16 mouse cellular contexts compared by ENCODE assay signal in genomic region chr11:98001351-98001824, GRCm38 (mm10). TPM values are rescaled to one million over a fixed set of nuclear protein-coding genes. Genes with fewer than 3 reads are reported as not detected.
DNase-seq lines count a peak whose midpoint lies in the region; ATAC-seq lines count a peak whose summit lies in the region.
"Had no signal": no experiment of that assay in that cellular context is flagged by ENCODE, and none has a peak within 500 bp of the region (broad histone marks: within the 10 kb centered on the region; RNA-seq: fewer than 3 reads in every experiment).

No protein-coding gene starts in this region.

- H3K27ac ChIP-seq in embryonic facial prominence, embryonic 13.5 days = no peak overlapping the region
- H3K27ac ChIP-seq in embryonic facial prominence, embryonic 10.5 days (replicated peaks) = no peak overlapping the region
- H3K27ac ChIP-seq: kidney, embryonic 15.5 days; lung, embryonic 15.5 days had no signal

- no peak for DNase-seq in embryonic facial prominence, embryonic 10.5 days (ENCODE audit: low spot score)
- DNase-seq in right cerebral cortex, postnatal 10 days (ENCODE audit: low spot score in 2 of 2) = peak; percentile 43 to 53
- DNase-seq in right cerebral cortex, adult 2 months (ENCODE audit: low spot score in 2 of 2) = no peak
- DNase-seq in naive thymus-derived CD4-positive, alpha-beta T cell, adult 2 months (ENCODE audit: low read depth) = peak; percentile 80
- peak; percentile 80 to 90 for DNase-seq in thymus, postnatal 36 days
- DNase-seq in gastrocnemius, postnatal 14 days = no peak
- DNase-seq in layer of hippocampus, postnatal 10 days (ENCODE audit: low spot score in 2 of 2) = no peak
- DNase-seq: cerebellum, postnatal 10 days; gastrocnemius, postnatal 10 days; layer of hippocampus, adult 9-11 months had no signal

- H3K4me3 ChIP-seq in embryonic facial prominence, embryonic 13.5 days = no peak overlapping the region
- H3K4me3 ChIP-seq in embryonic facial prominence, embryonic 10.5 days = no peak overlapping the region
- H3K4me3 ChIP-seq: kidney, embryonic 15.5 days; lung, embryonic 15.5 days had no signal

- intact Hi-C loops in gastrocnemius, postnatal 14 days (cut with DNase I; ENCODE audit: low total_unique reads) = no loop called here

- ATAC-seq in embryonic facial prominence, embryonic 13.5 days (ENCODE audit: insufficient number of reproducible peaks, insufficient read depth, low FRiP score, low TSS enrichment, low read depth) = no peak
- ATAC-seq: forebrain, embryonic 14.5 days had no signal

- H3K4me2 ChIP-seq in embryonic facial prominence, embryonic 13.5 days = no peak overlapping the region
- H3K4me2 ChIP-seq: heart, embryonic 11.5 days; kidney, embryonic 15.5 days; lung, embryonic 15.5 days had no signal

- 38% methylated on average over 11 of the region's 11 CpGs for WGBS in embryonic facial prominence, embryonic 13.5 days
- 40% methylated on average over 11 of the region's 11 CpGs for WGBS in embryonic facial prominence, embryonic 10.5 days

- H3K27me3 ChIP-seq in embryonic facial prominence, embryonic 13.5 days = peaks cover 14% of the 10 kb centered on the region
- peaks cover 83% of the 10 kb centered on the region for H3K27me3 ChIP-seq in embryonic facial prominence, embryonic 10.5 days (replicated peaks; ENCODE audit: low read depth, poor library complexity, severe bottlenecking)

- H3K4me1 ChIP-seq in embryonic facial prominence, embryonic 13.5 days = peaks cover 33% of the 10 kb centered on the region
- peaks cover 54% of the 10 kb centered on the region for H3K4me1 ChIP-seq in embryonic facial prominence, embryonic 10.5 days

- H3K9me3 ChIP-seq in embryonic facial prominence, embryonic 13.5 days = no peaks in the 10 kb centered on the region
- no peaks in the 10 kb centered on the region for H3K9me3 ChIP-seq in embryonic facial prominence, embryonic 10.5 days
- H3K9me3 ChIP-seq: kidney, embryonic 15.5 days; lung, embryonic 15.5 days had no signal

- H3K36me3 ChIP-seq in embryonic facial prominence, embryonic 13.5 days = peaks cover 33% of the 10 kb centered on the region
- peaks cover 16% of the 10 kb centered on the region for H3K36me3 ChIP-seq in embryonic facial prominence, embryonic 10.5 days (replicated peaks)
- H3K36me3 ChIP-seq: lung, embryonic 15.5 days had no signal

- 0 out of 2 replicates have a peak overlapping the region, but pooled peaks have one; percentile 28 for H3K9ac ChIP-seq in embryonic facial prominence, embryonic 13.5 days
- H3K9ac ChIP-seq: kidney, embryonic 15.5 days; lung, embryonic 15.5 days had no signal

RNA-seq across cellular contexts. Expression of gene Arl5c, which starts 5.4 kb away (rescaled TPM):
- polyA plus RNA-seq in embryonic facial prominence, embryonic 13.5 days (2015; fragmentation: Nextera tagmentation; extraction: Ambion mirVana) = 9.6 and 14.7 TPM in 2 replicates
- polyA plus RNA-seq in embryonic facial prominence, embryonic 10.5 days (2016; fragmentation: Nextera tagmentation; extraction: Ambion mirVana) = 15.6 and 19.2 TPM in 2 replicates
- under 1 TPM; 0.64 to 0.75 TPM for total RNA-seq in gastrocnemius, postnatal 14 days (2021)
- 1 to 10 TPM; 2.0 to 2.1 TPM for total RNA-seq in layer of hippocampus, postnatal 10 days (2021)

RNA-seq across cellular contexts. Expression of gene Plxdc1, which starts 15.1 kb away (rescaled TPM):
- polyA plus RNA-seq in embryonic facial prominence, embryonic 13.5 days (2015; fragmentation: Nextera tagmentation; extraction: Ambion mirVana) = 0.18 and 0.34 TPM in 2 replicates
- polyA plus RNA-seq in embryonic facial prominence, embryonic 10.5 days (2016; fragmentation: Nextera tagmentation; extraction: Ambion mirVana) = 0.07 and 0.13 TPM in 2 replicates
- total RNA-seq in gastrocnemius, postnatal 14 days (2021) = 1 to 10 TPM; 6.2 to 8.0 TPM
- 1 to 10 TPM; 6.8 to 7.1 TPM for total RNA-seq in layer of hippocampus, postnatal 10 days (2021)
- polyA plus RNA-seq: heart, embryonic 11.5 days had no signal

RNA-seq across cellular contexts. Expression of gene Cacnb1, which starts 21.4 kb away (rescaled TPM):
- 16.6 and 17.3 TPM in 2 replicates for polyA plus RNA-seq in embryonic facial prominence, embryonic 13.5 days (2015; fragmentation: Nextera tagmentation; extraction: Ambion mirVana)
- polyA plus RNA-seq in embryonic facial prominence, embryonic 10.5 days (2016; fragmentation: Nextera tagmentation; extraction: Ambion mirVana) = 5.3 and 5.7 TPM in 2 replicates
- 100 to 1,000 TPM; 281 to 311 TPM for total RNA-seq in gastrocnemius, postnatal 14 days (2021)
- total RNA-seq in layer of hippocampus, postnatal 10 days (2021) = 100 to 1,000 TPM; 118 TPM

RNA-seq across cellular contexts. Expression of gene Rpl19, which starts 25.1 kb away (rescaled TPM):
- 983 and 1,161 TPM in 2 replicates for polyA plus RNA-seq in embryonic facial prominence, embryonic 13.5 days (2015; fragmentation: Nextera tagmentation; extraction: Ambion mirVana)
- polyA plus RNA-seq in embryonic facial prominence, embryonic 10.5 days (2016; fragmentation: Nextera tagmentation; extraction: Ambion mirVana) = 1,206 and 1,219 TPM in 2 replicates
- 100 to 1,000 TPM; 628 to 686 TPM for total RNA-seq in gastrocnemius, postnatal 14 days (2021)
- total RNA-seq in layer of hippocampus, postnatal 10 days (2021) = 100 to 1,000 TPM; 648 to 672 TPM

RNA-seq across cellular contexts. Expression of gene Stac2, which starts 51.9 kb away (rescaled TPM):
- 0.30 and 0.65 TPM in 2 replicates for polyA plus RNA-seq in embryonic facial prominence, embryonic 13.5 days (2015; fragmentation: Nextera tagmentation; extraction: Ambion mirVana)
- 0.25 and 0.47 TPM in 2 replicates for polyA plus RNA-seq in embryonic facial prominence, embryonic 10.5 days (2016; fragmentation: Nextera tagmentation; extraction: Ambion mirVana)
- under 1 TPM; 0.07 to 0.29 TPM for total RNA-seq in gastrocnemius, postnatal 14 days (2021)
- 10 to 100 TPM; 13.0 to 14.9 TPM for total RNA-seq in layer of hippocampus, postnatal 10 days (2021)
- total RNA-seq: megakaryocyte-erythroid progenitor cell, adult 5-6 weeks had no signal

Comparison
In these comparisons a context has a peak if more than half of its experiments do, and no peak if none do; other contexts are left out.
1. DNase-seq: peak in right cerebral cortex, postnatal 10 days (2 of 2), naive thymus-derived CD4-positive, alpha-beta T cell, adult 2 months (single experiment) and thymus, postnatal 36 days (2 of 2); none in embryonic facial prominence, embryonic 10.5 days (single experiment), right cerebral cortex, adult 2 months (0 of 2), gastrocnemius, postnatal 14 days (single experiment) and layer of hippocampus, postnatal 10 days (0 of 2).